Mouse (Mus musculus): ENCODE data around the gene Axin2. TPM values are rescaled to one million over a fixed set of nuclear protein-coding genes. Genes with fewer than 3 reads are reported as not detected.
"Not testable (repeated sequence)": the region's sequence is repeated elsewhere in the genome, so short reads cannot be mapped to it uniquely, and the experiment has no call there.

Gene Axin2
- 0.93 and 2.6 TPM in 2 replicates for polyA plus RNA-seq (2014; fragmentation: Nextera tagmentation; extraction: Ambion mirVana)

GRCm38 (mm10) chr11:108920158-108920635 lies at the start of gene Axin2:
Gene Axin2 (plus strand): TSS chr11:108920349.
- no peaks in the 10 kb centered on the region for H3K36me3 ChIP-seq (ENCODE audit: control insufficient read depth, insufficient read depth, low read length)
- H3K4me1 ChIP-seq (ENCODE audit: control insufficient read depth in 2 of 2, insufficient read depth in 2 of 2, low read length in 2 of 2): peaks cover 4 to 18% of the 10 kb centered on the region in 2 experiments; a peak in 3 of 4 replicates
- peak within 1 kb of the TSS; percentile 97 for H3K4me2 ChIP-seq (ENCODE audit: low read length)
- peaks cover 18% of the 10 kb centered on the region for H3K27me3 ChIP-seq (ENCODE audit: control insufficient read depth, insufficient read depth, low read length)
- WGBS: 0% methylated on average over 46 of the region's 53 CpGs
- peak within 1 kb of the TSS; percentile 61 to 77 for H3K4me3 ChIP-seq (ENCODE audit: control insufficient read depth in 1 of 2, insufficient read depth in 1 of 2, low read depth in 1 of 2, low read length in 2 of 2)
- H3K27ac ChIP-seq (replicated peaks in 1 of 2; ENCODE audit: control insufficient read depth in 1 of 2, insufficient read depth in 1 of 2, low read depth in 2 of 2, low read length in 2 of 2): peak within 1 kb of the TSS; percentile 91 to 95
- peak; percentile 92 for ATAC-seq (ENCODE audit: insufficient number of reproducible peaks, insufficient read depth, low FRiP score, low read depth)
- peaks cover 6% of the 10 kb centered on the region; the same call in 1 of the 2 replicates for H3K9me3 ChIP-seq (ENCODE audit: control insufficient read depth, low read length)
- peak within 1 kb of the TSS; percentile 82 for H3K9ac ChIP-seq (ENCODE audit: low read length)

GRCm38 (mm10) chr11:108871284-108871683 lies 48.9 kb upstream of the Axin2 start:
- not testable (repeated sequence) for H3K9me3 ChIP-seq (ENCODE audit: control insufficient read depth, low read length); H3K4me2 ChIP-seq (ENCODE audit: low read length); ATAC-seq (ENCODE audit: insufficient number of reproducible peaks, insufficient read depth, low FRiP score, low read depth); H3K4me3 ChIP-seq (ENCODE audit: control insufficient read depth in 1 of 2, insufficient read depth in 1 of 2, low read depth in 1 of 2, low read length in 2 of 2); H3K4me1 ChIP-seq (ENCODE audit: control insufficient read depth in 2 of 2, insufficient read depth in 2 of 2, low read length in 2 of 2); H3K27ac ChIP-seq (replicated peaks in 1 of 2; ENCODE audit: control insufficient read depth in 1 of 2, insufficient read depth in 1 of 2, low read depth in 2 of 2, low read length in 2 of 2); H3K36me3 ChIP-seq (ENCODE audit: control insufficient read depth, insufficient read depth, low read length); H3K9ac ChIP-seq (ENCODE audit: low read length); H3K27me3 ChIP-seq (ENCODE audit: control insufficient read depth, insufficient read depth, low read length)
- 86% methylated on average over 1 of the region's 1 CpGs for WGBS

DNA sequence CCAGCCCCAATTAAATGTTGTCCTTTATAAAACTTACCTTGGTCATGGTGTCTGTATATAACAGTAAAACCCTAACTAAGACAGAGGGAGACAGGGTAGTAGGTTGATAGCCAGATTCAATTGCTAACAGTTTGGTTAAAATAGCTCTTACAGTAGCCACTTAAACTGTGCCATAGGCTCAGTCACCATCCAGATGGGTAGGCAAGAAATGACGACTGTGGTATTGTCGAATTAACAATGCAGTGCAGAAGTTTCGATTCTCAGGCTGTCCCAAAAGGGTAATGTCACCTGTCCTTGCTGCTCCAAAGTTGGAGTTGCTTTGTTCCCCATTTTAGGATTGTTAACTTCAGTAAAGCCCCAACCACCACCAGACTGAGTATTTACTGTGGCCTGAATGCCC lies 48.4 kb upstream of the Axin2 start:
- Histone ChIP-seq H3K4me3 (ENCODE audit: control insufficient read depth in 1 of 2, insufficient read depth in 1 of 2, low read depth in 1 of 2, low read length in 2 of 2) (no peak overlapping the region), H3K4me2 (ENCODE audit: low read length) (no peak overlapping the region), H3K36me3 (ENCODE audit: control insufficient read depth, insufficient read depth, low read length) (no peaks in the 10 kb centered on the region), H3K9ac (ENCODE audit: low read length) (no peak overlapping the region), H3K4me1 (ENCODE audit: control insufficient read depth in 2 of 2, insufficient read depth in 2 of 2, low read length in 2 of 2) (no peaks in the 10 kb centered on the region), H3K27me3 (ENCODE audit: control insufficient read depth, insufficient read depth, low read length) (no peaks in the 10 kb centered on the region), H3K27ac (replicated peaks in 1 of 2; ENCODE audit: control insufficient read depth in 1 of 2, insufficient read depth in 1 of 2, low read depth in 2 of 2, low read length in 2 of 2) (no peak overlapping the region), H3K9me3 (ENCODE audit: control insufficient read depth, low read length) (no peaks in the 10 kb centered on the region)
- ATAC-seq (ENCODE audit: insufficient number of reproducible peaks, insufficient read depth, low FRiP score, low read depth): no peak
- 86% methylated on average over 3 of the region's 3 CpGs for WGBS

DNA sequence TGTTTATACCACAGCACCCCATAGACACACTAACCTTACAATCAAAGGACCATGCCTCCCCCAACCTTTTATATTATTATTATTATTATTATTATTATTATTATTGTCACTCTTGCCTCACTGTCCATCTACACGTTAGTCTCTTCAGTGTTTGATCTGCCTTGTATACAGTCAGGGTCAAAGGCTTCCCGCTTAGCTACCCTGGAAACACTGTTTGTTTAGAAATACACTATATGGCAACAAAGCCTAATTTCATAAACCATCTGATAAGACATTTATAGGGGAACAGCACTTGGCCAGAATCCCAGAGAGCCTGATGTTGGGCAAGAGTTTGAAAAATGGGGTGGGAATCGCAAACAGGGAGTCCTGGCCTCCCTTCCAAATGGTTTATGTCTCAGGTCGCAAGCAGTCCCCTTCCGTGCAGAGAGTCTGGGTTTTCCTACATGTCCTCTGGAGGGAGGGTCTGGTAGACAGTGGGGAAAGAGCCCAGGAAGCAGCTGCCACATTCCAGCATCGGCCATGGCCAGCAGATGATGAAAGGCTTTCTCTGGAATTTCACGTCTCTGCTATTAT lies 43.4 kb upstream of the Axin2 start:
- Histone ChIP-seq H3K9ac (ENCODE audit: low read length) (no peak overlapping the region), H3K4me2 (ENCODE audit: low read length) (no peak overlapping the region), H3K27ac (replicated peaks in 1 of 2; ENCODE audit: control insufficient read depth in 1 of 2, insufficient read depth in 1 of 2, low read depth in 2 of 2, low read length in 2 of 2) (no peak overlapping the region), H3K27me3 (ENCODE audit: control insufficient read depth, insufficient read depth, low read length) (no peaks in the 10 kb centered on the region), H3K4me3 (ENCODE audit: control insufficient read depth in 1 of 2, insufficient read depth in 1 of 2, low read depth in 1 of 2, low read length in 2 of 2) (no peak overlapping the region), H3K36me3 (ENCODE audit: control insufficient read depth, insufficient read depth, low read length) (no peaks in the 10 kb centered on the region), H3K9me3 (ENCODE audit: control insufficient read depth, low read length) (no peaks in the 10 kb centered on the region), H3K4me1 (ENCODE audit: control insufficient read depth in 2 of 2, insufficient read depth in 2 of 2, low read length in 2 of 2) (no peaks in the 10 kb centered on the region)
- WGBS: 70% methylated on average over 7 of the region's 7 CpGs
- no peak for ATAC-seq (ENCODE audit: insufficient number of reproducible peaks, insufficient read depth, low FRiP score, low read depth)

GRCm38 (mm10) chr11:108877520-108877919 lies 42.6 kb upstream of the Axin2 start:
- H3K4me1 ChIP-seq (ENCODE audit: control insufficient read depth in 2 of 2, insufficient read depth in 2 of 2, low read length in 2 of 2): no peaks in the 10 kb centered on the region
- no peaks in the 10 kb centered on the region for H3K36me3 ChIP-seq (ENCODE audit: control insufficient read depth, insufficient read depth, low read length)
- no peak for ATAC-seq (ENCODE audit: insufficient number of reproducible peaks, insufficient read depth, low FRiP score, low read depth)
- no peaks in the 10 kb centered on the region for H3K9me3 ChIP-seq (ENCODE audit: control insufficient read depth, low read length)
- H3K27ac ChIP-seq (replicated peaks in 1 of 2; ENCODE audit: control insufficient read depth in 1 of 2, insufficient read depth in 1 of 2, low read depth in 2 of 2, low read length in 2 of 2): no peak overlapping the region
- WGBS: 67% methylated on average over 5 of the region's 5 CpGs
- no peaks in the 10 kb centered on the region for H3K27me3 ChIP-seq (ENCODE audit: control insufficient read depth, insufficient read depth, low read length)
- no peak overlapping the region for H3K4me2 ChIP-seq (ENCODE audit: low read length)
- no peak overlapping the region for H3K9ac ChIP-seq (ENCODE audit: low read length)
- H3K4me3 ChIP-seq (ENCODE audit: control insufficient read depth in 1 of 2, insufficient read depth in 1 of 2, low read depth in 1 of 2, low read length in 2 of 2): no peak overlapping the region

GRCm38 (mm10) chr11:108880546-108880945 lies 39.6 kb upstream of the Axin2 start:
- no peak overlapping the region for H3K4me2 ChIP-seq (ENCODE audit: low read length)
- H3K9ac ChIP-seq (ENCODE audit: low read length): no peak overlapping the region
- WGBS: 45% methylated on average over 4 of the region's 4 CpGs
- no peaks in the 10 kb centered on the region for H3K9me3 ChIP-seq (ENCODE audit: control insufficient read depth, low read length)
- no peak overlapping the region for H3K27ac ChIP-seq (replicated peaks in 1 of 2; ENCODE audit: control insufficient read depth in 1 of 2, insufficient read depth in 1 of 2, low read depth in 2 of 2, low read length in 2 of 2)
- no peak overlapping the region for H3K4me3 ChIP-seq (ENCODE audit: control insufficient read depth in 1 of 2, insufficient read depth in 1 of 2, low read depth in 1 of 2, low read length in 2 of 2)
- H3K36me3 ChIP-seq (ENCODE audit: control insufficient read depth, insufficient read depth, low read length): no peaks in the 10 kb centered on the region
- no peaks in the 10 kb centered on the region for H3K27me3 ChIP-seq (ENCODE audit: control insufficient read depth, insufficient read depth, low read length)
- no peak for ATAC-seq (ENCODE audit: insufficient number of reproducible peaks, insufficient read depth, low FRiP score, low read depth)
- no peaks in the 10 kb centered on the region for H3K4me1 ChIP-seq (ENCODE audit: control insufficient read depth in 2 of 2, insufficient read depth in 2 of 2, low read length in 2 of 2)

- Histone ChIP-seq H3K9ac (ENCODE audit: low read length) (no peak overlapping the region), H3K9me3 (ENCODE audit: control insufficient read depth, low read length) (no peaks in the 10 kb centered on the region), H3K4me2 (ENCODE audit: low read length) (no peak overlapping the region), H3K36me3 (ENCODE audit: control insufficient read depth, insufficient read depth, low read length) (no peaks in the 10 kb centered on the region), H3K4me3 (ENCODE audit: control insufficient read depth in 1 of 2, insufficient read depth in 1 of 2, low read depth in 1 of 2, low read length in 2 of 2) (no peak overlapping the region), H3K27ac (replicated peaks in 1 of 2; ENCODE audit: control insufficient read depth in 1 of 2, insufficient read depth in 1 of 2, low read depth in 2 of 2, low read length in 2 of 2) (no peak overlapping the region), H3K27me3 (ENCODE audit: control insufficient read depth, insufficient read depth, low read length) (no peaks in the 10 kb centered on the region), H3K4me1 (ENCODE audit: control insufficient read depth in 2 of 2, insufficient read depth in 2 of 2, low read length in 2 of 2) (no peaks in the 10 kb centered on the region)
- WGBS: 83% methylated on average over 5 of the region's 5 CpGs
- ATAC-seq (ENCODE audit: insufficient number of reproducible peaks, insufficient read depth, low FRiP score, low read depth): no peak
Measured at GRCm38 (mm10) chr11:108881662-108882061, 38.5 kb upstream of the Axin2 start.
